Mouse (Mus musculus) T-cell, adult 66 days (primary cell): ENCODE measurements around the gene Spata2l. TPM values are rescaled to one million over a fixed set of nuclear protein-coding genes. Genes with fewer than 3 reads are reported as not detected.

Experiments
- total RNA-seq, 2 experiments: library from RNA; stranded (reverse); gene quantifications; 3 replicates in 1 of 2; 4 replicates in 1 of 2; pipeline ENCODE4 v1.2.4; 2023

Gene Spata2l
- 10 to 100 TPM; 10.6 to 14.3 TPM for total RNA-seq

DNA sequence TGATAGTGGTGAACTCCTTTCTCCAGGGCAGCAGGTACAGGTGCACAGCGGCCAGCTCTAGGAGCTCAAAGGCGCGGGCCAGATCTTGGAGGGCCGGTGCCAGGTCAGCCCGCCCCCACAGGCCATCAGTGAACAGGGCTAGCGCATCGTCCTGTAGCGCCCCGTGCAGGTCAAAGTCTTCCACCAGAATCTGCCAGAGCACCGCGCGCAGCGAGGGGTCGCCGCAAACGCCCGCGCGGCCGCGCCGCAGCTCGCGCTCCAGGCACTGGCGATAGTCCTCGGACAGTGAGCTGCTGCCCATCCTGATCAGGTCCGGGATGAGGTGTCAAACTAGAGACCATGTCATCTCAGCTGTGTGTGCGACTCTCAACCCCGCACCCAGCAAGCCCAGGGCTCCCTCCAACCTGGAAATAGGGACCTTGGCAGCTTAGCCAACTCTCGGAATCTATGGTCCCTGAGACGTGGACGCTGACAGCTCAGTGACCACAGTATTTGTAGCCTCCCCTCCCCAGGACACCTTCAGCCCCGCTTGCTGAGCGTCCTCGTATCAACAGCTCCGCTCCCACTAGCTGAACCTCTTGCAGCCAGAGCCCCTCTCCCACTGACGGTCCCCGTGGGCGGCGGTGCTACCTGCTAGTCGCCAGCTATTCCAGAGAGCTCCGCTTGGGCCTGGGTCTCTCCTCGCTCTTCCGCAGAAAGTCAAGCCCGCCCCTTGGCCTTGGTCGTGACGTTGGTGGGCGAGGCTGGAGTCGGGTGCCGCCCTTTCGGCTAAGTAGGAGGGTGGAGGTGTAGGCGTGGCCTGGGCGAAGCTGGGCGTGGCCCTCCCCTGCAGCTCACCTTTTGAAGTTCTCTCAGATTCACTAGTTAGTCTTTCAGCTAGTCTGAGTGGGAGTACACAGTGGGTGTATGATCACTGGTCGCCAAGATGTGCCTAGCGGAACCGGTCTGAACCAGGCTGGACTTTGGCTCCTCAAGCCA is at the start of gene Spata2l:
Gene Spata2l, minus strand, starts transcription at position 714 of the 978 bp plus-strand sequence.

DNA sequence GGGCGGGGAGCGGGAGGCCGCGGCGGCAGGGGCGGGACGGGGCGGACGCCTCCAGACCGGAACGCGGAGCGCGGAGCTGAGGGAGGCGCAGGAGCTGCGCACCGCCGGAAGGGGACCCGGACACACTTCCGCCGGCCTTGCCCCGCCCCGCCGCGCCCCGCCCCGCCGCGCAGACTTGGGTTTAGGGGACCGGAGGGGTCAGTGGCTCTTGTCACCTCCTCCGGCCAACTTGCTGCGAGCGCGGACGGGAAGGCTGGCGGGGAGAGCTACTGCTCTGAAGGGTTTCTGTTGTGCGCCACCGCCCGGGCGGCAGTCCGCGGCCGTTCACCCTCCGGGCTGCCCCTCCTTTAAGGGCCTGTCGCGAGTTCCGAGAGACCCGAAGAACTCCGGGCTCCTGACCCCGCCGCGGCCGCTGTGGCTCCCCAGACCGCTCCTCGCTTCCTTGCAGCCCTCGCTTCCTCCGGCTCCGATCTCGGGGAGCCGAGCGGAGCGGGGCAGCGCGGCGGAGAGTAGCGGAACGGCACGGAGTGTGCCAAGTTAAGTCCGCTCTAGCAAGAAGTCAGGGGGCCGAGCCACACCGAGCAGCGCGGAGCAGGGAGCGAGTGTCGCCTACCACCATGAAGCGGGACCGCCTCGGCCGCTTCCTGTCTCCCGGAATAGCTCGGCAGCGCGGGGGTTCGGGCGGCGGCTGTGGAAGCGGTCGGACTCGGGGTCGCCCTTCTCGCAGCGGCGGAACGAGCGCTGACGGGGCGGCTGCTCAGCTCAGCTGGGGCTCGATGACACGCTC is 18.3 kb upstream of the Spata2l start, which contains the start of the genes Zfp276 and Vps9d1:
Gene Zfp276, plus strand, starts transcription at position 97 of the 787 bp plus-strand sequence.
Gene Vps9d1, minus strand, starts transcription at position 250 of the 787 bp plus-strand sequence.

DNA sequence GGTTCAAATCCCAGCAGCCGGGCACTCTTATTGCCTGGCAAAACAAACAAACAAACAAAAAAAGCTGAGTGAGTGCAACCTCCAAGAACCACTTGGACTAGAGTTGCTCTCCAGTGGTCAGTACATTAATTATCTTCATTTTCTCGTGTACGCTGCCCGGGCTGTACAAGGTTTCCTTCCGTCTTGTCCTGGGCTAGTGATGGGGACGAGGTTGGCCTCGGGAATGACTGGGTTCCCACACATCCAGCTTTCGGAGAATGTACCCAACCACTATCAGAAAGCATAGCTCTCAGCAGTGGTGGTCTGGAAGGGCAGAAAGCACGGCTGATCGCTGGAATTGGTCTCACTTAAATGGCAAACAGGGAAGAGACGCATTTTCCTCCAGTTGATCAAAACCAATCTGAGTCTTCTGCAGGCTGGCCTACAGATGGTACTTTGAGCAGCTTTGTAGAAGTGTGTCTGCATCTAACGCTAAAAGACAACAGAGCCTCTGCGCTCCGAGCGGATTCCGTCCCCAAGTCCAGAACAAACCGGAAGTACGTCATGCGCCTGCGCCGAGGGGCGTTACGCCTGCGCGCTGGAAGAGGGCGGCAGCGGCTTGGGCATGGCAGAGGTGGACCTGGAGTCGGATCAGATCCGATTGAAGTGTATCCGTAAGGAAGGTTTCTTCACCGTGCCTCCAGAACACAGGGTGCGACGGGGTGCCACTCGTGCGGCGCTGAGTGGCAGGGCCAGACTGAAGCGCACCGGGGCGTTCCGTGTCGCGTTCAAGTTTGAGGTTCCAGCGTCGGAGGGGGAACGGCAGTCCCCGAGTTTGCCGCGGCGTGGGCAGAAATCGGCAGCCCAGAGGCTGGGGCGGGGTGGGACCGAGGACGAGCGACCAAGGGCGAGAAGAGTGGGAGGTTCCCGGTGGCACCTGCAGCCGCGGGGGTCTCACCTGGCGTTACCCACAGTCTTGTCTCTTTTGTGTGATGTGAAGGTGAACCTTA is 11.5 kb downstream of the Spata2l start, which contains the start of gene Cdk10:
Gene Cdk10, plus strand, starts transcription at position 565 of the 989 bp plus-strand sequence.

DNA sequence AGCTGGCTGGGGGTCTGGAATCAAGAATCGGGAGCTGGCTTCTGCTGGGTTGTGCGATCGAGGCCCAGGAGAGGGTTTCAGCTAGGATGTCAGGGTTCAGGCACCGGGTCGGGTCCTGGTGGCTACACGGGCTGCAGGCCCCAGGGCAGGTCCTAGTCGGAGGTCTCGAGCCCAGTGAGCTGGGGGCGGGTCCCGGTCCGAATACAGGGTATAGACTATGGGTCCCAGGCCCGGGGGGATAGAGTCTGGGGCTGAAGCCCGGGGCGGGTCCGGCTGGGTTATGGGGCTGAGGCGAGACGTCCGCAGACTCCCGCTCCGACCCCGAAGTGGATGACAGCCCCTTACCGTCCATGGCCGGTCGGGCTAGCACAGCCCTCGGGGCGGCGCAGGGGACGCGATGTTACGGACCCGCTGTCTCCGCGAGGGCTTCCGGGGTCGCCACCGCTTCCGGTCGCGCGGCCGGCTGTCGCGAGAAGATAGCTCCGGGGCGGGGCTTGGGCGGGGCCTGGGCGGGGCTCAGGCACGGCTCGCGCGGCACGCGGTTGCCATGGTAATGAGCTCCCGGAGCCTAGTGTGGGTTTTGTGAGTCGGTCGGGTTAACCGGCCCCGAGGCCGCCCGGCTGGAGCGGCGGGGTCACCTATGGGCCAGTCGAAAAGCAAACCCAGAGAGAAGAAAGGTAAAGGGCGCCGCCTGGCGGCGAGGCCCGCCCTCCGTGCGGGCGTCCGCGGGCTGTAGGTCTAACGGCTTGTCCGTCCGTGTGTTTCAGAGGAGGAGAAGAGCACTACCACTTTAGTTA is 23.5 kb downstream of the Spata2l start, which contains the start of the genes Chmp1a and Spata33:
Gene Chmp1a, minus strand, starts transcription at position 443 of the 797 bp plus-strand sequence.
Gene Spata33, plus strand, starts transcription at position 512 of the 797 bp plus-strand sequence.

DNA sequence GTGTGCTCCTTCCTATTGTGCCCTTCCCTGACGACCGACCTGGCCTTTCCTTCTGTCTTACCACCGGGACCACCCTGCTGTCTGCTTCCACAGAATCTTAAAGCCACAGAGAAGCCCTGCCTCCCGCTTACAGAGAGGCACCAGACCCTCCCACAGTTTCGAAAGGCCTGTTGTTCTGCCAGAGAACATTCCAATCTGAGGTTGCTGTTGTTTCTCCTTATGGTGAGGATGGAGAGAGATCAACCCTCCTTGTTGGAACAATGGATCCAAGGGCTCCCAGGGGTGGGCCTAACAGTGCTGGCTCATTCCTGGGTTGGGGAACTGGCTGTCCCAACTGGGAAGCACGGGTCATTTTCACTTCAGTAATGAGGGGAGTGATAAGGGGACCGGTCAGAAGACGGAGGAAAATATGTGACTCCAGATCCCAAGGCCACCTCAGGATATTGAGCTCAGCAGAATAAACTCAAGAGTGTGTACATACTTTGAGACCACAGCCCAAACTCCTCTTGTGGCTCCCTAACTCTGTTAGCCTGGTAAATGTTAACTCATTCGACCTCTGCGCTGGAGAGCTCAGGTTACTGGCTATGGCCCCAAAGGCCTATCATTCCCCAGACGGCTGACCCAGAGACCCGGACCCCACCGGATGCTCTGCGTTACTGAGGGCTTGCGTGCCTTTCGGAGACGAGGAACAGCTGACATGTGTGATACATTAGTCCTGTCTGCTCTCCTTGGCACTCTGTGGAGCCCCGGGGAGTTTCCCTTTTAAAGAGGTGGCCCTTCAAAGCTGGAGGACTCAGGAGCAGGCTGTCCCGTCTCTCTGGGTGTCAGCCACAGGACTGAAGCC is 50.2 kb downstream of the Spata2l start, which contains the start of gene Dpep1:
Gene Dpep1, plus strand, starts transcription at position 677 of the 844 bp plus-strand sequence.

Other genes with a start within 250 kb of the Spata2l start
- gene Ankrd11, start 194.0 kb downstream of the Spata2l start, total RNA-seq, result 100 to 1,000 TPM; 315 to 332 TPM
- 10 to 100 TPM; 64.1 to 68.2 TPM for gene Spg7, start 173.3 kb downstream of the Spata2l start, total RNA-seq
- 1,000 to 10,000 TPM; 1,793 to 1,834 TPM for gene Rpl13, start 133.9 kb downstream of the Spata2l start, total RNA-seq
- gene Cpne7, start 118.9 kb downstream of the Spata2l start, total RNA-seq, result 1 to 10 TPM; 2.4 to 4.4 TPM
- gene Sult5a1, start 77.9 kb downstream of the Spata2l start, total RNA-seq, result not detected
- gene Dpep1, start 50.0 kb downstream of the Spata2l start, total RNA-seq, result not detected
- gene Chmp1a, start 23.5 kb downstream of the Spata2l start, total RNA-seq, result 10 to 100 TPM; 66.2 to 94.1 TPM
- not detected for gene Spata33, start 23.4 kb downstream of the Spata2l start, total RNA-seq
- gene Cdk10, start 11.4 kb downstream of the Spata2l start, total RNA-seq, result 10 to 100 TPM; 56.3 to 72.4 TPM
- gene Zfp276, start 18.0 kb upstream of the Spata2l start, total RNA-seq, result 10 to 100 TPM; 35.2 to 40.2 TPM
- gene Vps9d1, start 18.1 kb upstream of the Spata2l start, total RNA-seq, result 10 to 100 TPM; 31.2 to 33.0 TPM
- gene Fanca, start 82.3 kb upstream of the Spata2l start, total RNA-seq, result 1 to 10 TPM; 9.8 TPM
- not detected for gene Spire2, start 96.5 kb upstream of the Spata2l start, total RNA-seq
- 100 to 1,000 TPM; 195 to 202 TPM for gene Tcf25, start 137.5 kb upstream of the Spata2l start, total RNA-seq
- under 1 TPM; 0.58 to 0.86 TPM for gene Mc1r, start 170.9 kb upstream of the Spata2l start, total RNA-seq
- 1 to 10 TPM; 1.2 to 1.5 TPM for gene Tubb3, start 175.2 kb upstream of the Spata2l start, total RNA-seq
- gene Def8, start 187.3 kb upstream of the Spata2l start, total RNA-seq, result 10 to 100 TPM; 13.8 to 20.9 TPM
- 10 to 100 TPM; 45.9 to 49.9 TPM for gene Afg3l1, start 241.7 kb upstream of the Spata2l start, total RNA-seq